Mouse (Mus musculus) kidney, postnatal 25 days (tissue): ENCODE data around the gene Gata5.

Experiments used
- DNase-seq, 2 experiments: peaks; one replicate each; pipeline ENCODE4 v3.0.0; 2021; ENCODE audit warnings: mixed read lengths in 2 of 2

Gata5 gene

DNA sequence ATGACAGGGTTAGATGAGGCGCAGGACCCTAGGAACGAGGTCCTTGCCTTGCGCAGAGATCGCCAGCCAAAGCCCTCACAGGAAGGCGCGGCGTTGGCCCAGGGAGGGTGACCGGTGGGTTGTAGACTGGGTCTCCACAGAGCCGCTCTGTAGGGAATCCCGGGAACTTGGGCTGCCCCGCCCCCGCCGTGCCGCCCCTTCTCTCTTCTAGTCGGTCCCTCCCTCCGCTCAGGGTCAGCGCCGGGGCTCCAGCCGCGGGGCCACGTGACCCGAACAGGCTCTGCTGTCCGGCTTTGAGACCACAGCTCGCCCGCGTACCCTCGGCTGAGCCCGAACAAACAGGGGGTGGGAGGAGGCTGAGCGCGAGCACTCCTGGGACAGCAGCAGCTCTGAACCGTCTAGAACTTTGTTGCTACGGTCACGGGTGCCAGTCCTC lies at the start of gene Gata5:
Gene Gata5 (minus strand): TSS at position 149 of the 436 bp plus-strand sequence.
- DNase-seq, result peak; percentile 42 to 59

DNA sequence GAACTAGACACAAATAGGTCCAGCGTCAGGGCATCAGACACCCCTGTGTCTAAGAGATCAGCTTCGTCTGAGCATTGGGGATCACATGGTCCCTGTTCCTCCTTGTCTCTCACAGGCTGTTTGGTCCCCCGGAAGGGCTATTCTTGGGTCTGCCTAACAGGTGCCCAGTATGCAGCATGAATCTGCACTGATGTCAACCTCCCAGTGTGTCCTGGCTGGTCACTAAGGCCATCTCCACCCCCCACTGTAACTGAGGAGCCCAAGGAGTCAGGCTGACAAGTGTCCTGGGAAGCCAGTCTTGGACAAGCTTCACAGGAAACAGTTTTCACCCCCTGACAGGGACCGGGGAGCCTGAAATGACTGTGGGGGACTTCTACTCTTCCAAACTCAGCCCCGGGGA lies 42.2 kb upstream of the Gata5 start:
- no peak for DNase-seq

DNA sequence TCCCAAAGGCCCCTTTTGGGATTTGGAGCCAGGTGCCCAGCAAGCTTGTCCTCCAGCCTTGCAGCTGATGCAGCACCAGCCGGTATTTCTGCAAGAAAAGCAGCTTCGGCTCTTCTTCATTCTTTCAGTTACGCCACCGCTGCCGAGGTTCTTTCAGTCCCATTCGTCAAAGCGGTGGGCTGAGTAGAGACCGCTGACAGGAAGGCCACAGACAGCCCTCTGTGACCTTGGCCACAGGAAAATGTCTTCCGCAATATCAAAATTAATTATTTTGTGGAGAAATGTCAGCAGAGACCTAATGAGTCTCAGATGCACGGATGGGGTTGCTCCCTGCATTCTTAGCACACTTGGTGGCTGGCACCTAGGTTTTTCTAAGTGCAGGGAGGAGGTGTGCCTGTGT lies 38.8 kb upstream of the Gata5 start:
- DNase-seq, result no peak

DNA sequence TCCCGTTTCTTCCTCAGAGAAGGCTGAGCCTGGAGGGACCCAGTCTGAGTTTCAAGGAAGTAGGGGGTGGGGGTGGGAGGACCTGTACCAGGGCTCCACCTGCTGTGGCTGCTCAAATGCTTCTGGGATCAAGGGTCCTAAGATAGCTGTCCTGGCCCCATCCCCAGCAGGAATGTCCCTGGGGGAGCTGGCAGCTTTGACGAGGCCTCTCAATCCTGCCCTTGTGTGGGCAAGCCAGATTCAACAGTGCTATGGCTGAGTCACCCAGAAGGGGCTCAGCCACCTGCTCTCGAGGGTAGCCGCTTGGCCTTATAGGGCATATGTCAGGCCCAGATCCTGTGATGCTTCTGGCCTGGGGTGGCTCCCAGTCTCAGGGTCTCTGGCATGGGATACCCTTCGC lies 33.9 kb upstream of the Gata5 start:
- DNase-seq, result no peak

DNA sequence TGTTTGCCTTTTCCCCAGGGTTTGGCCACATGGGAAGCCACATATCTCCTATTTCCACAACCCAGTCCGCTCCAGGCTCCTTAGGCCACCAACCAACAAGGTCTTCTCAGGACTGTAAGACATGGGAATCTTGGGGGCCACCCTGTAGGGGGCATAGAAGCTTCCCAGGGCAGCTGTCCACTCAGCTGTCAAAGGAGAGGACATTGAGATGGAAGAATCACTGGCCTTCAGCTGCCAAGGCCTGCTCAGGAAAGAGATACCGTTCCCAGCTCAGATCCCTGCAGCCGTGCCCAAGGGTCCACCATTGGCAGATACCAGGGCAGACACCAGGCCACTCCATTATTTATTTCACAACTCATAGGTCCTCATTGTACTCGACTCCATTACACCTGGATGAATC lies 32.9 kb upstream of the Gata5 start:
- no peak for DNase-seq

DNA sequence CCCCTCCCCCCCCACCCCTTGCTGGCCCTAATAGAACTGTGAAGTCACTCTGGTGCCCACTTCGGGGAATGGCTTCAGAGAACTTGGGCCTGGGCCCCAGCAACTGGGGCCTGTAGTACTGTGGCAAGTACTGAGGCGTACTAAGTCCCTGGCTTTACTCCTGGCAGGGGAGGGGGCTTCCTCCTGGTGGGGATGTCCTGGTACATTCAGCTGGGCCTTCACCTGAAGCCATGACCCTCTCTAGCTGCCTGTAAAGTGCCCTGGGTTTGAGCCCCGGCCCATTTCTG lies 28.9 kb upstream of the Gata5 start:
- no peak for DNase-seq

DNA sequence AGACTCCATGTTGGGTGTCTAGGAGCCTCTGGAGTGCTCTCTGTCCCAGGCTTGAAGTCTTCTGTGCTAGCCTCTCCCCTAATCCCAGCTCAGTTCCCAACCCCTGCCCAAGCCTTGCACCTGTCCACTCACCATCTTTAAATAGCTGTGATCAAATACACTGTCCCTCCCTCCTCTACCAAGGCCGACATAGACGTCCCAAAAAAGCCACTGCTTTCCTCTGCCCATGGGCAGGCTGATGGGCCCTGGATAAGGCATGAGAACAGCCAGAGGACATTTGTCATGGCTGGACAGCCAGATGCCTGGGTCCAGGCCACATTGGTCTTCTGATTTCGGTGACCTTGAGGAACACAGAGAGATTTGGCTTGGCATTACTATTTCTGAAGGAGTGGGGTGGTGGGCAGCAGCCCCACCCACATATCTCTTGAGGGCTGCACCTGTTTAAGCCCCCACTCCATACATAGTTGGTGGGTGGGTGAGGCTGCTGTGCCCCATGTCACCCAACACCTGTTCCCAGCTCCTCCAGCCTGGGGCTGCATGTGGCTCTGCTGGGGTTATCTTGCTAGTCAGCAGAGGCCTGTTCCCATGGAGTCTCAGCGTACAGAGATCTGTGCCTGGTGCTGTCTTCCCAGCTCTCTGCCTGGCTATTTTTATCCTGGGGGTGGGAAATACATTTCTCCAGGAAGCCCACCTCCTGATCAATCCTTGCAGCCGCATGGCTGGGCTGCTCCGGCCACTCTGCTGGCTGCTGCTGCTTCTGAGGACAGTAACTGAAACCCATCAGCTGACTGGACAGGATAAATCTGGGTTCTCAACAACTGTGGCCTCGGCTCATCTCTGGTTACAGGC lies 28.3 kb upstream of the Gata5 start:
- no peak for DNase-seq

DNA sequence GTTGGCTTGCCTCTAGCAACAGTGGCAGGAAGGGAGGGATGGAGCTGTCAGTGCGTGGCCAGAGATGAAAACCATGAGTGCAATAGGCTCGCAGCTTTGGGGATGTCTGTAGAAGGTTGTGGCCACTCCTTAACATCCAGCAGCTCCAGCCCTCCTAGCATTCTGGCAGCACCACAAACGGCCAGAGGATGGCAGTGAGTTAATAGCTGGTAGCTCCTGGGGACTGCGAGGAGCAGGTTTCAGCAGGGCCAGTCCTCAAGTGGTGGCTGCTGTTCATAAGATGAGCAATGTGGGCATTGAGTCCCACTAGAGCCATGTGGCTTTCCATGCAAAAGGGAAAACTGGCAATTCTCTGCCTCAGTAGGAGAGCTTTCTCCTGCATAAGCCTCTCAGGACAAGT lies 24.6 kb upstream of the Gata5 start:
- DNase-seq, result peak in 1 of 2 experiments; percentile 6

DNA sequence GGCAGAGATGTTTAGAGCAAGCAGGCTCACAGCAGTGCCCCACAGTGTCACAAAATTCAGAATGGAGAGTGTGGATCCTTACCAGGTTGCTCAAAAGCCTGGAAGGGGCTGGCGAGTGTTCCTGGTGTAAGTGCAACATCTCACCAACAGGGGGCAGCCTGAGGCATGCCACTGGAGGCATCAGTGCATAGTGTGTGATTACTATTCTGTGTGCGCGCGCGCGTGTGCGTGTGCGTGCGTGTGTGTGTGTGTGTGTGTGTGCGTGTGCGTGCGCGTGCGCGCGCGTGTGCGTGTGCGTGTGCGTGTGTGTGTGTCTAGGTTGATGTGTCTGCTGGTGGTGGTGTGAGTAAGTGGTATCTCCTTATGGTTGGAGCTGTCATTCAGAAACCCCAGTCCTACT lies 18.8 kb upstream of the Gata5 start:
- peak in 1 of 2 experiments; percentile 43 for DNase-seq

DNA sequence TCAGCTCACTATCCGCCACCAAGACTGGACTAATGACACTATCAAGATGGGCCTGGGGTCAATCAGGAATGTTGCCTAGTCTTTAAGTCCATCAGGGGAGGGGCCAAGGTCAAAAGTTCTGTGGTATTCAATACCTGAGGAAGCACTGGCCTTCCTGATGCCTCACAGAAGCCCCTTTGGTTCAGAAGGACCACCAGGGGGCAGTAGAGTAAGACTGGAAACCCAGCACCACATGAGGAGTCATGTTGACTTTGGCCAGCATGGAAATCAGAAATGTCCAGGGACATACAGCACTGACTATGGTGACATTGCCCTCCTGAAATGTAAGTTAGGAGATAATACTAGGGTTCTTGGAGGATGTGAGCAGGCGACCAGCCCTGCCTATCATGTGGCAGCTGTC lies 16.2 kb upstream of the Gata5 start:
- DNase-seq, result peak in 1 of 2 experiments; percentile 47

DNA sequence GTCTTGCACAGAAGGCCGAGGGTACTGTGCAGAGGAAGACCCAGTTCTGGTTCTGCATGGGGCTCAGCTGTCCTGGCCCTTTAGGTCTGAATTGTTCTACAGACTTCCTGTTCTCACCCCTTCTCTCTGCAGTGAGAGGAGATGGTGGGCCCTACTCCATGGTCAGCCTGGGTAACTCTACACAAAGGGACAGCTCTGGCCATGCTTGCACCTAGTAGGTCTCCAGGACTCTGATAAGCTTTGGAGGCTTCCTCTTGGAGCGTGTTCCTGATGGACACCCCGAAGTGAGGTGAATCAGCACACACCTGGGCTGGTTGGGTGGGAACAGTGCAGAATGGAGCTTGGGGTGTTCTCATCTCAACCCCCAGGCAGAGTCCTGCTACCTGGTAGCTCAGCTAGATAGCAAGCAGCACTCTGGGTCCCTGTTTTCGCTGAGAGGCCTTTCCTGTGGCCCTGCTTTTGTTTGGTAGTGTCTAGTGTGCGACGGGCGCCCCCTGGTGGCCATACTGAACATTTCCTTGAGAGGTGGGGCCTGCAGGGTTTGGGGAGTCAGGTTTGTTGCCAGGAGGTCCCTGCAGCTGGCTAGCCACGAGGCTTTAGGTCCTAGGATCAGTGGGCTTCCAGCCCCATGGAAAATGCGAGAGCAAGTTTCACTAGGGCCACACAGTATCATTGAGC lies 12.5 kb upstream of the Gata5 start:
- peak; percentile 81 for DNase-seq

DNA sequence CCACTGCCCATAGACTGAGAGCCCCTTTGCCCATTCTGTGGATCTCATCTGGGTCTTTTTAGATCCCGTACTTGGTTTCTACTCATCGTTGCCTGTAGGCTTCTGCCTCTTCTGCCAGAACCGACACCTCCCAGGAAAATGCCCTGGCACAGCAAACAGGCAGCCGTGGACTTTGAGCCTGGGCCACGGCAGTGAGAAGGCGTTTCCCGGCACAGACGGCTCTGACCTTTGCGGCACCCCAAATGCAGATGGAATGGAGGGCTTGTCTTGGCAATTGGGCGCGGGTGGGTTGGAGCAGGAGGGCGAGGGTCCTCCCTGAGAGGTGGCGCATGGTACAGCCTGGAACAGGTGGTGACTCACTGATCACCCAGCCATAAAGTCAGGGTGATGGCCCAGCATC lies 8.6 kb upstream of the Gata5 start:
- DNase-seq, result peak; percentile 59 to 74

DNA sequence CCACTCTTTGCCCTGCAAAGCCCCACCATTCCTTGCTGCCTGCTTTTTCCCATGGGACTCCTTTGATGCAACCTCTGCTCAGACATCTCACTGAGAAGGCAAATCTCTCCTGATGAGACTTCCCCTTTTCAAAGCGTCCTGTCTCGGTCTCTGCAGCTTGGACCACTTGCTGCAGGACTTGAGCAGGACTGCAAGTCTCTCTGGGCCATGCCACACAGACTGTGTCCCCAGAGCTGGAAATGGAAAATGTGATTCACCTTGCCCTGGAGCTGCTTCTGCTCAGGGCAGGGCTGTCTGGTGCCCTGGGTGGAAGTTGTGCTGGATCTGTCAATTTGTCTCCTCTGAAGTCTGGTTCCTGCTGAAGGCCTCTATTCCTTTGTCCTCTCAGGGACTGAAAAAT lies 7.7 kb upstream of the Gata5 start:
- no peak for DNase-seq

DNA sequence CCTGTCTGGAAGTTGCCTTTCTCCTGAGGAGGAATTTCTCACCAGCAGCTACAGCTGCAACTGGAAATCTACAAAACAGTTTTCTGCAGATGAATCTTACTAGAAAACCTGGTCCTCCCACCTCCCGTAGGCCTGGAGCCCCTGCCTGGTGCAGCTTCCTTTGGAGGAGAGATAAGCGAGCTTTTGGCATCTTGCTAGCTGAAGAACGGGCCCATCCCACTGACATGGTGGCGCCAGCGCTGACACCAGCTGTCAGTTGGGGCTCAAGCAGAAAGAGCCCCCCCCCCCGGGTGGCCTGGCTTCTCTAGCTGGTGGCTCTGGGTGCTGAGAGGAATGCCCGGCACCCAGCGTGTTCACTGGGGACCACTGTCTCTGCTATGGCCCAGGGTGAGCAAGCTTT lies 6.7 kb upstream of the Gata5 start:
- no peak for DNase-seq

DNA sequence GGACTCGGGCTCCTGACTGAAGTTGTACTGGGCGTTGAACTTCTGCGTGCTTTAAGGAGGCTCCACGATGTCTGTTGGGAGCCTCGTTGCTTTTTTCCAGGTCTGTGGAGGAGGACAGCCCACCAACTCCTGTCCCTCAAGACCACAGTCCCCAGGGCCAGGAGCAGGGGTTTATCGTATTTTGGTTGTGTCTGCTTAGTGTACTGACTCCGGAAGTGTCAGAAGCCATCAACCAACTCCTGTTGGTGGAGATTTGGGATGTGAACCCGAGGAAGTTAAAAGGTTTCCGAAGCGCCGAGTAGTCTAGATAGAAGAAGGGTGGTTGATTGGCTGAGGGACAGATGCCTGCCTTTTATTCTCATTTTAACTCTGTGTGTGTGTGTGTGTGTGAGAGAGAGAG lies 5.4 kb upstream of the Gata5 start:
- no peak for DNase-seq

DNA sequence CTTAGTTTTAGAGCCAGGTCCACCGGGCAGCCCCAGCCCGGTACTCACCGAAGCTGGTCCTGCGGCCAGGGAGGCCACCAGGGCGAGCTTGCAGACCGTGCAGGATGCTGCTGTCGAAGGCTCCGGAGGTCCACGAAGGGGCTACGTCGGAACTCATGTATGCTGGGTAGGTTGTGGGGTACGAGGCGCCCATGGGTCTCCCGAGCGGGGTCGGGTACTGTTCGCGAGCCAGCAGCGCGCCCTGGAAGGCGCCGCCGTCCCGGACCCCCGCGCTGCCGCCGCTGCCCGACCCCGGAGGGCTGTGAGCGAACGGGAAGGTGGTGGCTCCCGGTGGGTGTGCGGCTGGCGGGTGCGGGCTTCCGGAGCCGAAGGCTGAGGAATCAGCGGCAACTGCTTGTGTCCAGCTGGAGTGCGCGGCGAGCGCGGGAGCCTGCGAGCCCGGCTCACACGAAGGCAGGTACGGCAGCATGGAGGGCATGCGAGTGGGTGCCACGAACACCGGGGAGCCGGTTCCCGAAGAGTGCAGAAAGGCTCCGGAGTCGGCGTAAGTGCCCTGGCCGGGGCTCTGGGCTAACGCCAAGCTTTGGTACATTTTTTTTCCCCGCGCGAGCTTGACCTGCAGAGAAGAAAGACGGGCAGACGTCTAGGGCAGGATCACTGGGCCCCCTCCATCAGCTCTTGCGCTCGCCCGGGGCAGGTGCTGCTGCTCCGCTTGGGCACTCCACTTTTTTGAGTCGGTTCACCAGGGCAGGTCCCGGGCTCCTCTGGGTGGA lies 535 bp downstream of the Gata5 start:
- peak in 1 of 2 experiments; percentile 6 for DNase-seq

DNA sequence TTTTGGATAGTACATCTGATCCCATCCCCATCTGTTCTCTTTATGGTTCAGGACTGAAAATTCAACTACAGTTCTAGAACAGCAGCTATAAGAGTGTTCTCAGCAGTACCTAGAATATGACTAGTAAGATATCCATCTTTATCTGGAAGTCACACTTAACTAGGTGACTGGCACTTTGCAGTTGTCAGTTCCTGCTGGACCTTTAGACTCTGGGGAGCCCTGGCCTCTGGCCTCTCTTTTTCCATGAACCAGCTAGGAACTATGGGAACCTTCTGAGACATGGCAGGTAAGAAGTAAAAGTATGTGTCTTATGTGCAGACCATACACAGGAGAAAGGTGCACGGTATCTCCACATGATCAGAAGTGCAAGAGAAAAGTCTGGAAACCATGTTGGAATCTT lies 5.0 kb downstream of the Gata5 start:
- no peak for DNase-seq

DNA sequence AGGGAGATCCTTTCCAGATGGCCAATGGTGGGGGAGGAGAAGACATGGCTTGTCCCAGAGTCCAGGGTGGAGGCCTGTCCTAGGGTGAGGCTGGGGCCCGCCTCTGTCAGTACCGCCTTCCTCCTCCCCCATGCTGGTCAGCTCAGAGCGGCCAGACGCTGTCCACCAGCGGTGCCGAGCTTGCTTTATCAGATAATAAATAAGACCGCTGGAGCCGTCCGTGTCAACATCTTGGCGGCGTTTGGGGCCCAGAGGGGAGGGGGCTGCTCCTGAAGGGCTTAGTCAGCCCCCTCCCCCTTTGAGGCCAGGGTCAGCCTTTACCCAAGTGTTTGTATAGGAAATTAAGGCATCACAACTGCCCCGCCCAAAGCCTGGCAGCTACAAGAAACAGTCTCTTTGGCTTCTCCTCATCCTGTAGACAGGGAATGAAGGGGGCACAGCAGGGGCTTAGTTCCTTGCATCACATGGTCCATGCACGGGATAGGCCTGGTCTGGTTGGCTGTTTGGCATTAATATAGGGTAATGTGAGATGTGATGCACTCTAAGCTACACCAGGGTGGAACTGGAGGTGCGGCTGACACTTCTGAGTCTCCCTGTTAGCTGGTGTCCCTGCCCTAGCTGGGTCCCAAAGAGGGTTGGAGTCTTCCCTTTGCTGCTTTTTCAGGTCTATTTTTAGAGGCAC lies 11.7 kb downstream of the Gata5 start:
- no peak for DNase-seq

DNA sequence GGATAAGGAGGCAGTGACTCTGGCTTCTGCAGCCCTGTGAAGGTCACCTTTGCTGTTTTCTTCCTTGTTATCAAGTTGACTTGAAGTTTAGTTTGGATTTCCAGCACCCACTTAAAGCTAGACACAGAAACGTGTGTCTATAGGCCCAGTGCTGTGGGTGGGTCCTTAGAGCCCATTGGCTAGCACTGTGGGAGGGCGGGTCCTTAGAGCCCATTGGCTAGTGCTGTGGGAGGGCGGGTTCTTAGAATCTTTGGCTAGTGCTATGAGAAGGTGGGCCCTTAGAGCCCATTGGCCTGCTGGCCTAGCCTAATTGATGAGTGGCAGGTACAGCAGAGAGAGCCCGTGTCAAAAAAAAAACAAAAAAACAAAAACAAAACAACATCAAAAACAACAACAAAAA lies 14.3 kb downstream of the Gata5 start:
- DNase-seq, result no peak

DNA sequence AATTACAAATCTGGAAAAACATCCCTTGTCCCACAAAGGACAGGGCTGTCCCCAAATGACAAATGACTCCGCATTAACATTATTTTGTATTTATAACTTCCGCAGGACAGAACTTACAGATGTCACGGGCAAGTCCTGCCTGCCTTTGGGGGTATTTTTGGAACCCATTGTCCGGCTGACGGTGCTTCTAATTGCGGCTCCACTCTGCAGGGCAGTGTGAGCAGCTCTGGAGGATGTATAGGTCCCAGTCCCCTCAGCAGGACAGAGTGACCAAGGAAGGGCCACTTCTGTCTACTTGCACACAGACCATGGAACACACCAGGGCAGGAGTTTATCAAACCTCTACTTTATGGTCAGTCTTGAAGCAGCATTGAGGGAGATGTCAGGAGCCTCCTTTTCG lies 16.9 kb downstream of the Gata5 start:
- no peak for DNase-seq

DNA sequence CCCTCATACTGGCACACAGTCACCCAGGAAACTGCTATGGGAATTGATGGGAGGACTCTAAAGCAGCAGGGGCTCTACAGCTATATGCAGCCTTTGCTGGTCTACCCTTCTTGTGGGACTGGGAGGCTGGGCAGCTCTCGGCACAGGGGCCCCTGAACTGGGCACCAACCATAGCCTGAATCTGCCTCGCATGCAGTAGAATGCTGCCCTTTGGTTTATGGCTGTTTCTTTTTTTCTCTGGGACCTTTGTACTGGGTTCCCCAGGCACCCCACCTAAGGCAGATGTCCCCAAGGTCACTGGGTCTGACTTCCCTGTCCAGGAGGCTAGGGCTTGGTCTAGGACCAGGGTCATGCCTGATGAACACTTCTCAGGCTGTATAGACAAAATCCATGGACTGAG lies 20.2 kb downstream of the Gata5 start:
- no peak for DNase-seq

DNA sequence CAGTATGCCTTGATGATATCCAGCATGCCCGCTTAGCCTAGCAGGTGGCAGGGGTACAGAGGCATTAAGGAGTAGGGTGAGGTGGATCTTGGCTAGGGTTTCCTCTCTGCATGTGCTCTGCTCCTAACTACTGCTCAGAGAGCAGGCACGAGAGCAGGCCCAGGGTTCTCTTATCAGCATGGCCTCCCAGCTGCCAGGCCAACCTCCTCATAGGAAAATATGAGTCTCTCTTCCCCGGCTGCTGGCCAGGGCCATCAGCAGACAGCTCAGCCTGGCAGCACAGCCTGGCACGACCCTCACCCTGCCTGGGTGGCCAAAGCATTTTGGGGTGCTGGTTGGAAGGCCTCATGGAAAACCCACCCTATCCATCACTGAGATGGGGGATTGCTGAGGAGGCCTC lies 23.4 kb downstream of the Gata5 start:
- no peak for DNase-seq

DNA sequence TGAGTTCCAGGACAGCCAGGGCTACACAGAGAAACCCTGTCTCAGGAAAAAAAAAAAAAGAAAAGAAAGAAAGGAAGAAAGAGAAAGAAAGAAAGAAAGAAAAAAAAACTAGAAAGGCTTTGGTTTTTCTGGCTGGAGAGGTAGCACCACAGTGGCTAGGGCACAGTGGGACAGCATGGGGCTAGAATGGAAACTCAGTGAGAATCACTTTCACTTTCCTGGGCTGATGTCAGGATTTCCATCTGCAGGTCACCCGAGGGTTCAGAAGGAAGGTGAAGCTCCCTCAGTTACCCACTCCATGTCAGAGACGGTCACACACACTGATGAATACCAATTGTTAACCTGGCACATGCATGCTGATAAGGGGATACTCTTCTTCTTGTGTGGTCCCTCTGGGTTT lies 26.8 kb downstream of the Gata5 start:
- no peak for DNase-seq
